Mouse (Mus musculus) G1E (cell line): ENCODE results near the gene Nosip. TPM values are rescaled to one million over a fixed set of nuclear protein-coding genes. Genes with fewer than 3 reads are reported as not detected.
"Not testable (repeated sequence)": the region's sequence is repeated elsewhere in the genome, so short reads cannot be mapped to it uniquely, and the experiment has no call there.

Experiments
- ATAC-seq: 2 replicates; pipeline ENCODE4 v1.8.0; 2016; ENCODE audit warnings: mild to moderate bottlenecking; ENCODE audit not compliant: insufficient number of reproducible peaks, poor library complexity, low FRiP score, severe bottlenecking; ENCODE audit errors: extremely low read depth
- DNase-seq: peaks from one replicate; pipeline ENCODE4 v3.0.0; 2012; ENCODE audit warnings: low spot score
- H3K27me3 ChIP-seq: 2 replicates; pipeline ENCODE4 v1.6.1; 2012; ENCODE audit warnings: mild to moderate bottlenecking, low read length, inconsistent platforms; ENCODE audit not compliant: insufficient read depth
- H3K36me3 ChIP-seq: replicated peaks from 2 replicates; pipeline ENCODE3; 2012; ENCODE audit warnings: mild to moderate bottlenecking, inconsistent platforms
- H3K4me1 ChIP-seq: 2 replicates; pipeline ENCODE4 v1.6.1; 2012; ENCODE audit warnings: low read depth, low read length, inconsistent platforms, mixed read lengths; ENCODE audit not compliant: insufficient read depth
- H3K4me3 ChIP-seq: 2 replicates; pipeline ENCODE4 v1.5.1; 2012; ENCODE audit warnings: low read depth, mild to moderate bottlenecking, inconsistent platforms, low read length, moderate library complexity, mixed read lengths
- H3K9me3 ChIP-seq: replicated peaks from 2 replicates; pipeline ENCODE4 v1.6.1; 2012; ENCODE audit warnings: inconsistent platforms
- CTCF ChIP-seq: IDR thresholded peaks from 2 replicates; pipeline ENCODE4 v1.5.1; 2012; ENCODE audit warnings: low read depth, low read length, inconsistent platforms, mixed read lengths
- GATA1 ChIP-seq: IDR thresholded peaks from 2 replicates; pipeline ENCODE4 v1.6.1; 2012; ENCODE audit warnings: borderline replicate concordance, low read length, inconsistent platforms, mixed read lengths
- GATA2 ChIP-seq: IDR thresholded peaks from 2 replicates; pipeline ENCODE4 v1.6.1; 2012; ENCODE audit warnings: low read depth, low read length, inconsistent platforms, borderline replicate concordance
- POLR2AphosphoS5 ChIP-seq: IDR thresholded peaks from 2 replicates; pipeline ENCODE4 v1.6.1; 2012; ENCODE audit warnings: low read depth, low read length, inconsistent platforms; ENCODE audit not compliant: insufficient replicate concordance
- TAL1 ChIP-seq: conservative IDR thresholded peaks from 2 replicates; pipeline ENCODE4 v1.6.1; 2012; ENCODE audit warnings: low read depth, low read length, inconsistent platforms, mixed read lengths
- polyA plus RNA-seq: library from polyadenylated mRNA; stranded (reverse); fragments of >175 nt; gene quantifications from 2 replicates; pipeline ENCODE4 v1.2.3, GENCODE M21; 2012
- total RNA-seq, 2 experiments: library from RNA; stranded (forward) in 1 of 2; stranded (reverse) in 1 of 2; fragments of 200-1000 nt in 1 of 2; fragments of >200 nt in 1 of 2; fragmentation: Nextera tagmentation in 1 of 2; gene quantifications; 2 replicates each; pipeline ENCODE4 v1.2.3; 2014 to 2017

The Nosip gene
- total and polyA plus RNA-seq, 3 experiments: 43.6 to 110 (median 49.4) TPM

DNA sequence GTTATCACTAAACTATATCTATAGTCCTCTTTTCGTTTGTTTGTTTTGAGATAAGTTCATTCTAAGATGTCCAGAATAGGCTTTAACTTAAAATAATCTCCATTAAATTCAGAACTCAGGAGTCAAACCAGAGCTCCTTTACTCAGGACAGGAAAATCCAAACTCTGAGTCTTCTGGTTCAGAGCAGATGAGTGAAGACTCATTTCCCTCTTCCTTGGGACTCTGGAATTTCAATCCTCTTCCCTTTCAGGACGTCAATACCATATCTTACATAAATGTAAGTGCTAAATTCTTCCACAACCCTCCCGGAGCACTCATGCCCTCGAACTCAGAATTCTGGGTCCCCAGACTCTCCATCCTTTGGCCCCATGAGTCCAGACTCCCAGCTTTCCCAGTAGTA, 45.5 kb upstream of the Nosip start:
- ATAC-seq (no peak), DNase-seq (no peak)
- peaks cover 59% of the 10 kb centered on the region for H3K4me1 ChIP-seq
- peak overlapping the region; percentile 92 for H3K4me3 ChIP-seq
- peaks cover 32% of the 10 kb centered on the region for H3K36me3 ChIP-seq
- H3K27me3 ChIP-seq: peaks cover 24% of the 10 kb centered on the region
- H3K9me3 ChIP-seq: no peaks in the 10 kb centered on the region
- no peak for TF ChIP-seq POLR2AphosphoS5
- no peak for TF ChIP-seq CTCF
- TF ChIP-seq GATA1: no peak
- TF ChIP-seq TAL1: no peak
- TF ChIP-seq GATA2: no peak

GRCm38 (mm10) chr7:45017242-45018061, 44.8 kb upstream of the Nosip start, which contains the start of gene Rras:
Gene Rras, plus strand, starts transcription at chr7:45017961.
- Histone ChIP-seq H3K4me1 (peaks cover 56% of the 10 kb centered on the region), H3K9me3 (no peaks in the 10 kb centered on the region), H3K27me3 (peaks cover 24% of the 10 kb centered on the region), H3K4me3 (peak within 1 kb of the TSS; percentile 92), H3K36me3 (peaks cover 25% of the 10 kb centered on the region)
- TF ChIP-seq TAL1: no peak
- no peak for TF ChIP-seq GATA2
- TF ChIP-seq CTCF: no peak
- TF ChIP-seq GATA1: no peak
- no peak for TF ChIP-seq POLR2AphosphoS5
- DNase-seq: peak; percentile 91
- ATAC-seq: peak; percentile 88

GRCm38 (mm10) chr7:45019031-45019571, 43.1 kb upstream of the Nosip start:
- TF ChIP-seq GATA2: no peak
- H3K9me3 ChIP-seq: no peaks in the 10 kb centered on the region
- H3K4me3 ChIP-seq: no peak overlapping the region
- H3K36me3 ChIP-seq: peaks cover 8% of the 10 kb centered on the region
- peaks cover 40% of the 10 kb centered on the region for H3K4me1 ChIP-seq
- no peak for DNase-seq
- peaks cover 24% of the 10 kb centered on the region for H3K27me3 ChIP-seq
- ATAC-seq: no peak

GRCm38 (mm10) chr7:45020225-45020624, 42.0 kb upstream of the Nosip start:
- ATAC-seq: no peak
- peaks cover 35% of the 10 kb centered on the region for H3K4me1 ChIP-seq
- peaks cover 24% of the 10 kb centered on the region for H3K27me3 ChIP-seq

GRCm38 (mm10) chr7:45023711-45024110, 38.5 kb upstream of the Nosip start:
- not testable (repeated sequence) for H3K9me3 ChIP-seq, DNase-seq, H3K4me3 ChIP-seq, ATAC-seq
- Histone ChIP-seq H3K36me3 (peaks cover 39% of the 10 kb centered on the region), H3K4me1 (peaks cover 27% of the 10 kb centered on the region), H3K27me3 (peaks cover 24% of the 10 kb centered on the region)

More at GRCm38 (mm10) chr7:45020225-45020624, 42.0 kb upstream of the Nosip start:
- no peak for DNase-seq
- H3K9me3 ChIP-seq: no peaks in the 10 kb centered on the region
- TF ChIP-seq TAL1 (no peak), POLR2AphosphoS5 (no peak), CTCF (no peak), GATA2 (no peak), GATA1 (no peak)
- no peak overlapping the region for H3K4me3 ChIP-seq
- H3K36me3 ChIP-seq: peaks cover 8% of the 10 kb centered on the region

DNA sequence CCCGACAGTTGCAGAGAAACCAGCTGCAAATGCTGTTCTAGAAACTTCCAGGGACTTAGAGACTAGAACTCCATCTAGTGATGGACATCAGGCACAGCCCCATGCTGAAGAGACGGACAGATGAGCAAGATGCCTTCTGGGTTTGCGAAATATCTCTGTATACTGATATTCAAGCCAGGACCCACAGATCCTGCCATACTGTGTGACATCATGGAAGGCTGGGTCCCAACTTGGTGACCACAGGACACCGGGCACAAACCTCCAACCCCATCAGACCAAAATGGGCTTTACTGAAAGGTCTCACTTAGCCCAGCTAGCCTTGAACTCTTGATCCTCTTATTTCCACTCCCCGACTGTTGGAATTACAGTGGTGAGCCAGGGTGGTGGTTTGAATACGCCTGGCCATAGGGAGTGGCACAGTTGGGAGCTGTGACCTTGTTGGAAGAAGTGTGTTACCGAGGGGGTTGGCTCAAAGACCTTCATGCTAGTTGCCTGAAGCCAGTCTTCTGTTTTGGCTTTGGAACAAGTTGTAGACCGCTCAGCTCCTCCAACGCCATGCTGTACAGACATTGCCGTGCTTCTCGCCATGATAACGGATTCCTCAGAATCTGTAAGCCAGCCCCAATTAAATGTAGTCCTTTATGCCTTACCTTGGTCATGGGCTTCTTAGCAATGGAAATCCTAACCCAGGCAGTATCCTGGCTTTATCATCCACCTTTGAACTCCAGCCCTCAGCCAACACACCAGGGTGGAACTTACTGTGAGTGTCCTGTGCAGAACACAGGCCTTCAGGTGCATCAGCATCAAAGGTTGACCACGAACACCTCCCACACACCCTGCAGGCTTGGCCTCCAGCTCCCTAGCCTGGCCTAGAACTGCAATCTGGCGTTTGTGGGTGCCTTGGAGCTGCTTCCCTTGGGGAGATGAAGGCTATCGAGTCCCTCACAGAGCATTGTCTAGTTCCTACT, 37.7 kb upstream of the Nosip start:
- H3K27me3 ChIP-seq: peaks cover 16% of the 10 kb centered on the region
- peaks cover 48% of the 10 kb centered on the region for H3K36me3 ChIP-seq

More for the DNA sequence above, 37.7 kb upstream of the Nosip start:
- no peak for DNase-seq
- no peak for ATAC-seq
- peaks cover 19% of the 10 kb centered on the region; the same call in 1 of the 2 replicates for H3K4me1 ChIP-seq
- H3K4me3 ChIP-seq: no peak overlapping the region
- no peak for TF ChIP-seq GATA2
- TF ChIP-seq CTCF: no peak
- peak; percentile 74; the same call in 1 of the 2 replicates for TF ChIP-seq POLR2AphosphoS5
- no peak for TF ChIP-seq GATA1
- no peak for TF ChIP-seq TAL1
- no peaks in the 10 kb centered on the region for H3K9me3 ChIP-seq
